Mouse (Mus musculus) spleen, postnatal 10 days (tissue): ENCODE measurements around the gene Grk1.

ENCODE experiments used
- DNase-seq, 2 experiments: peaks; one replicate each; pipeline ENCODE4 v3.0.0; 2021 to 2022; ENCODE audit warnings: low spot score in 2 of 2

The Grk1 gene

DNA sequence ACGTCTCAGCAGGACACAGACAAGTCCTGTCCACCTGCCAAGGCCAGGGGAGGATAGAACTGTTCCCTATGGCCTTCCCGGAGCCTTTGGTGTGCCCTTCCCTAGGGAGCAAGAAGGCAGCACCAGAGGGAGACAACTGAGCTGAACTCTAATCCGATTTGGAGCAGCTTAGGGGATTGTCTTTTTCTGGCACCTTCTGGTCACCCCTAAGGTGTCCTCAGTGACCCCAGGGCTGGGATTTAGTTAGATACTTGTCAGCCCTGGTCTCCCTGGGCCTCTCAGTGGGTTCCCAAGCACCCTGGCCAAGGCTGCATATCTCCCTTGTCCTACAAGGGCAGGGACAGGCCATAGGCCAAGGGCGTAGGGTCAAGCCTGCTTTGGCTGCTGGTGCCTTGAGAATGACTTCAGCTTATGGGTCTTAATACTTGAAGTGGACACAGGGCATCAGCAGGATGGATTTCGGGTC, at the start of gene Grk1:
TSS of gene Grk1 (plus strand) at position 416 of the 466 bp plus-strand sequence.
- DNase-seq, result no peak

- no peak for DNase-seq
These were observed 48.7 kb upstream of the Grk1 start for GRCm38 (mm10) chr8:13356221-13356620.

GRCm38 (mm10) chr8:13356681-13357080, 48.2 kb upstream of the Grk1 start:
- no peak for DNase-seq

GRCm38 (mm10) chr8:13360213-13360612, 44.7 kb upstream of the Grk1 start:
- DNase-seq, result no peak

GRCm38 (mm10) chr8:13361865-13362264, 43.0 kb upstream of the Grk1 start:
- DNase-seq, result peak in 1 of 2 experiments; percentile 54

DNA sequence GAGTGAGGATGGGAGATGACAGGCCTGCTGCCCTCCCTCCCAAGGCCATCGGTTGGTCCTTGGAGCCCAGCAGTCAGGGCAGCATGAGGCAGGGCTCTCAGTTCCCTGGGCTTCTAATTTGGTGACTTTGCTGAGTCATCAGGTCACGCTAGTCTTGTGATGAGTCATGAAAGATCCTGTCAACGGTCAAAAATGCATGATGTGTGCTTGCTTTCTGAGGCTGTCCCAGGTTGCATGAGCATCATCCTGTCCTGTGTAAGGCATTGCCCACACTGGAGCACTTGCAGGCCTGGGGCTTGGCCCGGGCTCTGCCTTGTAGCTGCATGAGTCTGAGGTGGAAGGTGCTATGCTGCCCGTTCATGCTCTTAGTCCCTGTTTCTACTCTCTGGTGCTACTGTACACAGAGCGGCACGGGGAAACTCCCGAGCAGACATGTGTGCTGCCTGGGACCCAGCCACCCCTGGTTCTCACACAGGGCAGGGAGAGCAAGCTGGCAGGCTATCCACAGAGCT, 31.7 kb upstream of the Grk1 start:
- no peak for DNase-seq

DNA sequence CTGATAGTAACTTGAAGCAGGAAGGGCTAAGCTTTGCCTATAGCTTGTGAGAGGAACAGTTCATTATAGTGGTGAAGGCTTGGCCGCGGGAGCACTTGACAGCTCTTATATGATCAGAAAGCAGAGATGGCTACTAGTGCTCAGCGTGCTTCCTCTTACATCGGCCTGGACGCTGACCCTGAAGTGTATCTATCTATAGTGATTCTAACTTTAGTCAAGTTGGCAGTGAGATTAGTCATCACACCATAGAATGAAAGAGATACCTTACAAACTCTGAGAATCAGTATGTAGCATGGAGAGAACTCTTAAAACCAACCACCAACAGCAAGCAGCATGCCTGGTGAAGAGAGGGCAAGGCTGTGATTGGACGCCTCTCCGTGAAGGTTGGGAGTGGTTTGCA, 23.3 kb upstream of the Grk1 start:
- no peak for DNase-seq

DNA sequence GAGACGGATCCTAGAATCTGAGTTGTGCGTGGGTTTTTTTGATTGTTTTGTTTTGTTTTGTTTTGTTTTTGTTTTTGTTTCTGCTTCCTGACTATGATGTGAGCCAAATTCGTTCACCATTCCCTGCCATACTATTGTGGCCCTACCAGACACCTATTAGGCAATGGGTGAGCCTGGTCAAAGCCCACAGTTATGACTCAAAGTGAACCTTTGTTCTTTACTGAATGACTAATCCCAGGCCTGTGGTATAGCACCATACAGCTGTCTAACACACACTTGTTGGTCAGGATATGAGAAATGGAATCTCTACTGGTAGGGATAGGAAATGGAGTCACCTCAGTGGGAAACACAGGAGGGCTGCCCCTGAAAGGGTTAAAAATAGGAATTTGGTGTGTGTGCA, 22.3 kb upstream of the Grk1 start:
- DNase-seq, result no peak

- no peak for DNase-seq
These were observed 21.9 kb upstream of the Grk1 start for GRCm38 (mm10) chr8:13382999-13383398.

GRCm38 (mm10) chr8:13386366-13386765, 18.5 kb upstream of the Grk1 start:
- no peak for DNase-seq

DNA sequence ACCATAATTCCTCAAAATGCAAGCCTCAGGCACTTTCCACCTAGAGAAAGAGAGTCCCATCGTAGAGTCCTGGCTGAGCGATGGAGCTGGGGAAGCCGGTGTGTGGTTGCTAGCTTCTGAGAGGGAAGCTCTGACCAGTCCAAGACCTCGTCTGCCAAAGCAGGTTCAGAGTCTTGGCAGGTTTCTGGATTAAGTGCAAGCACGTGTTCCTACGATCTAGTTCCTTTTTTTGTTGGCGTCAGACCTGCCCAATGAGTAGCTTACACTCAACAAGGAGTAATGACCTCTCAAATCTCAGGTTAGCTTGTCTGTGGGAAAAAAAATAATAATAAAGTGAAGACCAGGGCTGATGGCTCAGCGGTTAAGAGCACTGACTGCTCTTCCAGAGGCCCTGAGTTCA, 17.2 kb upstream of the Grk1 start:
- DNase-seq, result no peak

DNA sequence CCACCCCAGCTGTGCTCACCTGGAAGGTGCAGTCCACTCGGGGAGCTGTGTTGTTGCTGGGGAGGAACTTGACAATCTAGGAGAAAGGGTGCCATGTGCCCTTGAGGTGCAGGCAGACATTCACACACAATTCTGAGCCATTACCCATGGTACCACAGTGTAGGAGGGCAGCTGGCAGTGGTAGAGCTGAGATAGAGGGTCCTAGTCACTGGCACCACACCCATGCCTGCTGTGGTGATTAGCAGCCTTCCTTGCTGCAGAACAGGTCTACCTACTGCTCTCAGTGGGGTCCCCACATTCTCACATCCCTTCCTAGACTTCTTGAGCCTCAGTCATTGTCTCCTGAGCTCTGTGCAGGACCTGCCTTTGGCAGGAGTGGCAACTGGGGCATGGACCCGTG, 16.1 kb upstream of the Grk1 start:
- no peak for DNase-seq

GRCm38 (mm10) chr8:13393869-13394268, 11.0 kb upstream of the Grk1 start:
- no peak for DNase-seq

GRCm38 (mm10) chr8:13396725-13397124, 8.2 kb upstream of the Grk1 start, which contains the start of gene Atp4b:
Atp4b (minus strand) TSS chr8:13396825.
- no peak for DNase-seq

DNA sequence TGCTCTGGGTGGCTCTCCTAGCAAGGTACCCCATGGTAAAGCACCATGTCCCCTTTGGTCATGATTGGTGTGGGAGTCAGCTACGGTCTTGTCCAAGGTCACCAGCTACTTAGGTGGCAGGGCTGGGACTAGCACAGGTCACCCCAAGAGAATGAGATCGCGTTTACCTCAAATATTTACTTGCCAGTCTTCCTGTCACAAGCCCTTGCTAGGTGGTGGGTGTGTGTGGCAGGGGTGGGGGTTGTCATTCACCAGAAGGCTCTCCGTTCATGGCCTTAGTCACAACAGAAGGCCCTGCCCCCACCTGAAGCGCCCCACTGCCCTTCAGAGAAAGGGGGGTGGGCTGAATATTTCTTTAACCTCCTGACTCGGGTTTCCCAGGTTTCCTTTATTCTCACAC, 1.4 kb upstream of the Grk1 start:
- DNase-seq, result no peak

GRCm38 (mm10) chr8:13406011-13406410, 1.1 kb downstream of the Grk1 start:
- DNase-seq, result no peak

DNA sequence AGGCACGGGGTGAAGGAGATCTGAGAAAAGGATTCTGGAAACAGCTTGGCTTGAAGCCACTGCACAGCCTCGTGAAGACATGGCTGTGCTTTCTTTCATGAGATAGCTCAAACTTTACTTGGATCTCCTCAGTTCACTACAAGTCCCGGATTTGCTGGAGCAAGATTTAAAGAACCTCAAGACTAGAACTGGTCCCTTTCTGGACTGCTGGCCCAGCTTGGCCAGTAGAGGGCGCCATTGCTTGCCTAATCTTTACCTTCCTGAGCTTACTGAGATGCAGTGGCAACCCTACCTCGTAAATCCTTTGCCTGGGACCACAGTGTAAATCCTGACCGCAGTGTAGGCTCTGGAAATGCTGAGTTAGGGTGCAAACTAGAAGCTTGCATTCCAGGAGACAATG, 6.7 kb downstream of the Grk1 start:
- DNase-seq, result peak; percentile 23 to 70

DNA sequence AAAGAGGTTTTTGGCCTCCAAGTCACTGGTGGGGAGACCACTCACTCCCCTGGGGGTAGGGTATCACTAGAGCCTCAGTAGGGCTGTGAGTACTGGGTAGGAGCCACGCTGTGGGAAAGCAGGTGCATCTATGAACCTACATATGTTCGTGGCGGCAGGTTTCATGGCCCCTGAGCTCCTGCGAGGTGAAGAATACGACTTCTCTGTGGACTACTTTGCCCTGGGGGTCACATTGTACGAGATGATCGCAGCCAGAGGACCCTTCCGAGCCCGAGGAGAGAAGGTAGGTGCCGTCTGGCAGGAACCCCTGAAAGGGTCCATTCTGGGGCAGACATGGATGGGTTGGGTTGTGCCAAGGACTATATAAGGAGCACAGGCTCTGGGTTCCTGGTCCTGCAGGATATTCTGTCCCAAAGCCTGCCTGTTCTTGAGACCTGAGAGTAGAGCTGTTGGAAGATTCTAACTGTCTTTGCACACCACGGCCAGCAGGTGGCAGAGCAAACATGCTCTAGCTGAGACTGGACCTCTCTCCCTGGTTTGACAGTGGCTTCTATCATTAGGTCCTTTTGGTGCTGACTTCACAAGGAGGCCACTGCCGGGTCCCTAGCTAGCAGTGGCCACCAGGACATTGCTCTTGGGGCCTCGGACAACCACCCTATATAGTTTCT, 8.1 kb downstream of the Grk1 start:
- DNase-seq, result peak; percentile 15 to 66

DNA sequence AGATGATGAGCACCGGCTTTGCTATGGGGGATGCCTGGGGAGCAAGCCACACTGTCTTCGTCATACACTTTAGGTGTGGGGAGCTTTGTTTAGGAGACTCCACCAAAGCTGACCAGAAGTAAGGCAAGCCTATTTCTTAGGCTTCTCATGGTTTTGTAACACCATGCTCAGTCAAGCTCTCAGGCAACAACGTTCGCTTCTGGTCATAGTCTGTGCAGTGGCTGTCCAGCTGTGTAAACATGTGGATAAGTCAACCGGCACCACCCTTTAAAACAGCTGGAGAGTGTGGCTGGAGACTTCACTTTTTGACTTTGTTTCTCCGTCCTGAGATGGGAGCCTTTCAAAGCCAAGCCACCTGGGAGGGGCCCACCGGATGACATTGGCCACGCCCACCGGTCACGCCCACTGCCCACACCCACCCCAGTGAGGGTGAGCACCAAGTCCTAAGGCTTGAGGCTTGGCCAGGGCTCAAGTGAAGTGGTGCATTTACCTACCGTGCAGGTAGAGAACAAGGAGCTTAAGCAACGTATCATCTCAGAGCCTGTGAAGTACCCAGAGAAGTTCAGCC, 9.0 kb downstream of the Grk1 start:
- DNase-seq, result no peak

DNA sequence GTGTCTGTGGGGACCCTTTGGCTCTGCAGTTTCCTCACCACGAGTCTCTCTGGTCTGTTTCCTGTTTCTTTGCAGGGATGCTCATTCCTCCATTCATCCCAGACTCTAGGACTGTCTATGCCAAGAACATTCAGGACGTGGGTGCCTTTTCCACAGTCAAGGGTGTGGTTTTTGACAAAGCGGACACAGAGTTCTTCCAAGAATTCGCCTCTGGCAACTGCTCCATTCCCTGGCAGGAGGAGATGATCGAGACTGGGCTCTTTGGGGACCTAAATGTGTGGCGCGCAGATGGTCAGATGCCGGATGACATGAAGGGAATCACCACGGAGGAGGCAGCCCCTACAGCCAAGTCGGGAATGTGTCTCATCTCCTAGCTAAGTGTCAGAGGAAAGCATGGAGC, 11.0 kb downstream of the Grk1 start:
- no peak for DNase-seq

- DNase-seq, result no peak
These were observed 14.3 kb downstream of the Grk1 start for GRCm38 (mm10) chr8:13419111-13419639.

DNA sequence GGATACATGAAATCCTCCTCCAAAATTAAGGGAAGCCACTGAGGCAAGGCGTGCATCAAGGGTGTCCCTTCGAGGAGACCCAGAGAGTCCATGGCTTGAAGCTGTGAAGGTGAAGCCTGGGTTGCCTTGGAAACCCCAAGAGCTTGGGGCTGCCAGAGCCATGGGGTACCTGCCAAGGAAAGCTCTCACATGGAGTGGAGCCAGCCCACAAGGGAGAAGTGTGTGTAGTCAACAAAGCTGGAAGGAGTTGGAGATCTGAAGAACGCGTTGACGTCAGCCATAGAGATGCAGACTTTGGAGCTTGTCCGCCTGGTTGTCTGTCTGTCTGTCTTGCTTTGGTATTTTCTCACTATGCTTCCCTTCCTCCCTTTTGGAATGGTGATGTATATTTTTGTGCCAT, 16.1 kb downstream of the Grk1 start:
- no peak for DNase-seq

DNA sequence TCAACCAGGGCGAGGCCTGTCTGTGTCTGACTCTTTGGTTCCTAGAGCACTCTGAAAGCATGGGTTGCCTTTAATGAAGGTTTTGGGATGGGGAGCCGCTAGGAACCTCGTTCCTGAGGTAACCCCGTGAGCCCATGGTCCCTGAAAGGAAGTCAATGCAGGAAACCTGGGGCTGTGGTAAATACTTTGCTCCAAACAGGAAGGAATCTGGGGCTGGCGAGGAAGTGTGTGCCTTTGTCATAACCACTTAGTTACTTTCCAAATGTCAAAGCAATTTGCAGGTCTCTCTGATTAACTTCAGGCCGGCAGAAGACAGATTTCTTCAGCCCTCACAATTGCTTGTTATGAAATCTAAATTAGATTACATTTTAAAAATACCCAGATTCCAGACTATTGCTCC, 22.5 kb downstream of the Grk1 start:
- DNase-seq, result no peak
